Mouse (Mus musculus) liver, embryonic 11.5 days (tissue): ENCODE measurements around the gene Rps6kl1. TPM values are rescaled to one million over a fixed set of nuclear protein-coding genes. Genes with fewer than 3 reads are reported as not detected.

Experiments used
- ATAC-seq: fragments of 200-750 bp; cut with Nextera tagmentation; replicated peaks from 2 replicates; pipeline ENCODE4 v1.8.0; 2017; ENCODE audit warnings: moderate number of reproducible peaks, mild to moderate bottlenecking, moderate TSS enrichment, moderate library complexity; ENCODE audit not compliant: low FRiP score
- DNase-seq: peaks from one replicate; pipeline ENCODE4 v3.0.0-alpha.2; 2017; ENCODE audit warnings: low spot score
- H3K27ac ChIP-seq: fragments of 300-500 bp; sonication (generic); 2 replicates; pipeline ENCODE4 v1.5.1; 2014; ENCODE audit warnings: mild to moderate bottlenecking, low read depth, low read length, control low read depth
- H3K27me3 ChIP-seq: fragments of 300-500 bp; sonication (generic); replicated peaks from 2 replicates; pipeline ENCODE4 v1.6.1; 2014; ENCODE audit warnings: low read length, mixed read lengths; ENCODE audit not compliant: control insufficient read depth, insufficient read depth
- H3K36me3 ChIP-seq: fragments of 300-500 bp; sonication (generic); 2 replicates; pipeline ENCODE4 v1.6.1; 2014; ENCODE audit warnings: mild to moderate bottlenecking, low read length, moderate library complexity, mixed read lengths; ENCODE audit not compliant: control insufficient read depth, insufficient read depth
- H3K4me1 ChIP-seq: fragments of 300-500 bp; sonication (generic); replicated peaks from 2 replicates; pipeline ENCODE4 v1.6.1; 2014; ENCODE audit warnings: low read length, mixed read lengths; ENCODE audit not compliant: control insufficient read depth, insufficient read depth
- H3K4me2 ChIP-seq: fragments of 300-500 bp; sonication (generic); 2 replicates; pipeline ENCODE4 v1.6.1; 2014; ENCODE audit warnings: mild to moderate bottlenecking, control low read depth, moderate library complexity
- H3K4me3 ChIP-seq: fragments of 300-500 bp; sonication (generic); 2 replicates; pipeline ENCODE4 v1.5.1; 2014; ENCODE audit warnings: low read depth, low read length, control low read depth
- H3K9ac ChIP-seq: fragments of 300-500 bp; sonication (generic); 2 replicates; pipeline ENCODE4 v1.6.1; 2014; ENCODE audit warnings: low read depth, low read length, control low read depth
- H3K9me3 ChIP-seq: fragments of 300-500 bp; sonication (generic); 2 replicates; pipeline ENCODE4 v1.6.1; 2016; ENCODE audit warnings: low read length, inconsistent platforms, mixed read lengths; ENCODE audit not compliant: control insufficient read depth
- WGBS: fragments of 180-500 bp; shearing (Covaris S2); extraction: QIAGEN DNeasy Blood & Tissue Kit; methylation state at CpG from one replicate; pipeline ENCODE4 v1.1.7; 2014; 5-methylcytosine and 5-hydroxymethylcytosine counted together
- polyA plus RNA-seq: library from polyadenylated mRNA; unstranded; fragments of >200 nt; fragmentation: Nextera tagmentation; extraction: Ambion mirVana; gene quantifications from 2 replicates; pipeline ENCODE4 v1.2.1, GENCODE M21; 2014

The Rps6kl1 gene
- polyA plus RNA-seq, 1 experiment from 2014 or later, result 1.1 TPM

DNA sequence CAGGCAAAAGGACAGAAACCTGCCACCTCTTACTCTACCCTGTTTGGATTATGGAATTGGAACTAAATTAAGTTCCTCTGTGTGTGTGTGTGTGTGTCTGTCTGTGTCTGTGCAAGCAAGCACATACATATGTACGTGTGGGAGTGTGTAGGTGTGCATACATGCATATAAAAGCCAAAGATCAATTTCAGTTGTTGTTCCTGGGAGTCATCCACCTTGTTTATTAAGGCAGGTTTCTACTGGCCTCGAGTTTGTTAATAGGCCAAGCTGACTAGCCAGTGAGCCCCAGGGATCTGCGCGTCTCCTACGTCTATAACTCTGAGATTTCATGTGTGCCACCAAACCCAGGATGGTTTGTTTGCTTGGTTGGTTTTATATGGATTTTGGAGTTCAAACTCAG lies 26.3 kb downstream of the Rps6kl1 start:
- no peaks in the 10 kb centered on the region for H3K9me3 ChIP-seq
- H3K36me3 ChIP-seq, result peaks cover 53% of the 10 kb centered on the region
- no peak overlapping the region for H3K4me2 ChIP-seq
- H3K27me3 ChIP-seq, result no peaks in the 10 kb centered on the region
- no peak overlapping the region for H3K27ac ChIP-seq
- no peak overlapping the region for H3K4me3 ChIP-seq
- H3K4me1 ChIP-seq, result no peaks in the 10 kb centered on the region
- DNase-seq (no peak), ATAC-seq (no peak)
- 95% methylated on average over 5 of the region's 5 CpGs for WGBS
- no peak overlapping the region for H3K9ac ChIP-seq

DNA sequence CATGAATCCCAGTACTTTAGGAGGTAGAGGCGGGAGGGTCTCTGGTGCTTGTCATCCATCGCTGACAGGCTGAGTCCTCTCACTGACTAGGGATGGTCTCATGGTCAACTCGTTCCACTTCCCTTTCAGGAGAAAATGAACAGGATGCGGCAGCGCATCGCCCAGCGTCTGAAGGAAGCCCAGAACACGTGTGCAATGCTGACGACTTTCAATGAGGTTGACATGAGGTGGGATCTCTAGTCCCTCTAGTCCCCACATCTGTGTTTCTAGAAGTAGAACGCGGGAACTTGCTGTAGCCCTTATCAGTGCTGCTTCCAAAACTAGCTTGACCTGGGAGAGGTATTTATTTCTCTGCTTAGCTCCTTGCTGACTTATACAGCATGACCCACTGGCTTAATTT lies 27.4 kb downstream of the Rps6kl1 start:
- no peak for ATAC-seq
- Histone ChIP-seq H3K9ac (no peak overlapping the region), H3K27me3 (no peaks in the 10 kb centered on the region), H3K9me3 (no peaks in the 10 kb centered on the region), H3K27ac (no peak overlapping the region), H3K4me2 (no peak overlapping the region), H3K4me3 (no peak overlapping the region), H3K4me1 (no peaks in the 10 kb centered on the region), H3K36me3 (peaks cover 50% of the 10 kb centered on the region)
- WGBS, result 88% methylated on average over 11 of the region's 11 CpGs
- DNase-seq, result no peak

DNA sequence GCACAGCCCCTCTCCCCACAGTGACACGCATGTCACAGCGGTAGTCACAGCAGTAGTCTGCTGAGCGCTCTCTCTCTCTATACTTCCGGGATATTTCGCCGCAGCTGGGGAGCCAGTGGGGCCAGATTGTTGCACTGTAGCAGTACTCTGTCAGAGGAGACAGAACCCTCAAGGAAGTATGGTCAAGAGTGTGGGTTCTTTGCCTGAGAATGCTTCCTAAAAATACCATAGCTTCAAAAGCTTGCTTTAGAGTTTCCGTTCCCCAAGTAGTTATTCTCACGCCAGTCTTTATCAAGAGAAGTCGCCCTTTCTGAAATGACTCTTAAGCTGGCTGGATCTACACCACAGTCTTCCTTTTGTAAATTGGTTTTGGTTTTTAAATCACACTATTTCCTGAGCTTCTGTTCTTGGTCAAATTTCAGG lies 27.9 kb downstream of the Rps6kl1 start:
- DNase-seq (no peak), ATAC-seq (no peak)
- Histone ChIP-seq H3K4me3 (no peak overlapping the region), H3K27ac (no peak overlapping the region; the same call in 1 of the 2 replicates), H3K4me2 (no peak overlapping the region), H3K36me3 (peaks cover 49% of the 10 kb centered on the region), H3K4me1 (no peaks in the 10 kb centered on the region), H3K27me3 (no peaks in the 10 kb centered on the region), H3K9ac (no peak overlapping the region), H3K9me3 (no peaks in the 10 kb centered on the region)
- WGBS, result 90% methylated on average over 9 of the region's 9 CpGs

DNA sequence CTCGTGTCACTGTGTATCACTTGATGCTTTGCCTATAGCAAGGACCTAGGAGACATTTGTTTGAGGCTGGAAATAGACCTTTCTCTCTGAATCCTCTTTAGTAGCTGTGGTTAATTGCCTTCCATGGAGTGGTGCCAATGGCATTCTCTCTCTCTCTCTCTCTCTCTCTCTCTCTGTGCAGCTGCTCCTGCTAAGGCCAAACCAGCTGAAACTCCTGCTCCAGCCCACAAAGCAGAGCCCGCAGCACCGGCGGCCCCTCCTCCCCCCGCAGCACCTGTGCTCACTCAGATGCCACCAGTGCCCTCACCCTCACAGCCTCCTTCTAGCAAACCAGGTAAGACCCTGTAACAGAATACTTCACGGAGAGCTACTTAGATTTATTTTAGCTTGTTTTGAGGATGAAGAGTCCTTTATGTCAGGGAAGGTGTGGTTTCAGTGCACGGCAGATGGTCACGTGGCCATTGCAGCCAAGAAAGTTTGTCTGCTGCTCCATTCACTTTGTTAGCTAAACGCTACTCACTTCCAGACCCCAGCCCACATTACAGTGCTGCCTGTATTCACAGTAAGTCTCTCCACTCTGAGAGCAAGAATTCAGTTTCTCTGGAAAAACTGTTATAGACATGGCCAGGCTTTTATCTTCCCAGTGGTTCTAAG lies 29.1 kb downstream of the Rps6kl1 start:
- Histone ChIP-seq H3K4me1 (no peaks in the 10 kb centered on the region), H3K36me3 (peaks cover 45% of the 10 kb centered on the region), H3K9me3 (no peaks in the 10 kb centered on the region), H3K4me2 (no peak overlapping the region), H3K9ac (no peak overlapping the region), H3K27me3 (no peaks in the 10 kb centered on the region), H3K27ac (no peak overlapping the region), H3K4me3 (no peak overlapping the region)
- WGBS, result 89% methylated on average over 9 of the region's 9 CpGs
- no peak for ATAC-seq
- no peak for DNase-seq

DNA sequence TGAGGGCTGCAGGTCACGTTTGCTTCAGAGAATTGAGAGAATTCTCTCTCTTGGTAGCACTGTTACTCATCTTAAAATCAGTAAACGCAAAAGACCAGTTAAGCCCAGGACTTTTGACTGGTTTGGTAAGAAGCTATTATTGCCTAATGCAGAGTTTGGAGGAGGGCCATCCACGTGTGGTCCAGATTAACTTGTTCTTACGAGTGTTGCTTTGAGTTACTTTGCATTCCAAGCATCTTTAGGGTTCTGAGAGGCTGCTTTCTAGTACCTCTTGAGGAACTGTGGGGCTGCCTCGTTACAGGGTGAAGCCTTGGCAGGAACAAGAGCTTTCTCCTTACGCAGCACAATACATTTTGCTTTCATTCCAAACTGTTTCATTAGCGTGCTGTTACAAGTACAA lies 35.4 kb downstream of the Rps6kl1 start:
- DNase-seq (no peak), ATAC-seq (no peak)
- Histone ChIP-seq H3K9me3 (no peaks in the 10 kb centered on the region), H3K9ac (no peak overlapping the region), H3K36me3 (peaks cover 19% of the 10 kb centered on the region), H3K27ac (no peak overlapping the region), H3K4me2 (no peak overlapping the region), H3K27me3 (no peaks in the 10 kb centered on the region), H3K4me1 (peaks cover 22% of the 10 kb centered on the region), H3K4me3 (no peak overlapping the region)
- 86% methylated on average over 7 of the region's 7 CpGs for WGBS

DNA sequence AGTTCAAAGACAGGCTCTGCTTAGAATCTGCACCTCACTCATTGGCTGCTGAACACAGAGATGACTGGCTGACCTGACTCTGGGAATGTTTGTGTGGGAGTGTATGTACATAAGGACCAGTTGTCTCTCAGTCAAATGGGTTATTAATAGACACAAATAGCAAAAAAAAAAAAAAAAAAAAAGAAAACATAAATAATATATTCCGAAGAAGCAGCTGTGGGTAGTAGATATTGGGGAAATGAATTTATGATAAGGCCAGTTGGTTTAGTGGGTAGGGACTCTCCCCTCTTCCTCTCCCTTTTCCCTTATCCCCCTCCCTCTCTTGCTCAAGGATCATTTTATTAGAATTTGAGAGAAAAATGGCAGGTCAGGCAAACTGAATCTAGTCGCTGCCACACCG lies 37.1 kb downstream of the Rps6kl1 start:
- peak overlapping the region; percentile 72 for H3K4me2 ChIP-seq
- DNase-seq (no peak), ATAC-seq (no peak)
- H3K36me3 ChIP-seq, result peaks cover 15% of the 10 kb centered on the region
- H3K4me3 ChIP-seq, result no peak overlapping the region
- H3K27ac ChIP-seq, result no peak overlapping the region
- 89% methylated on average over 3 of the region's 3 CpGs for WGBS
- H3K9ac ChIP-seq, result no peak overlapping the region
- no peaks in the 10 kb centered on the region for H3K27me3 ChIP-seq
- H3K9me3 ChIP-seq, result no peaks in the 10 kb centered on the region
- H3K4me1 ChIP-seq, result peaks cover 32% of the 10 kb centered on the region

DNA sequence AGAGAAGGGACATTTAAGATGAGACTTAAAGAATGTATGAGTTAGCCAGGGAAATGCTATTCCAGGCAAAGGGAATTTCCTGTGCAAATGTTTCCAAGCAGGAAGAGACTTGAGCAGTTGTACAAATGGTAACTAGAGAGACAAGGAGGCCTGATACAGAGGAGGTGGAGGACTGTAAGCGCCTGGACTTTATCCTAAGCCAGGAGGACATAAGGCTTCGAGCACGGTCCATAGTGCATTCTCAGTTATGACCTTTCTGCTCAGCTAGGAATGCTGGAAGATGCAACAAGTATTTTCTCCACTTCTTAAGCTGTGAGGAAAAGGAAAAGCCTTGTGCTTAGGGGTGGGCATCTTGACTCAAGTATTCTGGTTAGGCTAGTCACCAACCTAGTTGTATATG lies 37.7 kb downstream of the Rps6kl1 start:
- Histone ChIP-seq H3K27ac (peak overlapping the region; percentile 14; the same call in 1 of the 2 replicates), H3K4me1 (peaks cover 32% of the 10 kb centered on the region), H3K36me3 (peaks cover 9% of the 10 kb centered on the region; the same call in 1 of the 2 replicates), H3K9ac (peak overlapping the region; percentile 5; the same call in 1 of the 2 replicates), H3K4me2 (peak overlapping the region; percentile 72), H3K27me3 (no peaks in the 10 kb centered on the region), H3K4me3 (peak overlapping the region; percentile 78), H3K9me3 (no peaks in the 10 kb centered on the region)
- ATAC-seq (no peak), DNase-seq (no peak)
- 89% methylated on average over 3 of the region's 3 CpGs for WGBS

DNA sequence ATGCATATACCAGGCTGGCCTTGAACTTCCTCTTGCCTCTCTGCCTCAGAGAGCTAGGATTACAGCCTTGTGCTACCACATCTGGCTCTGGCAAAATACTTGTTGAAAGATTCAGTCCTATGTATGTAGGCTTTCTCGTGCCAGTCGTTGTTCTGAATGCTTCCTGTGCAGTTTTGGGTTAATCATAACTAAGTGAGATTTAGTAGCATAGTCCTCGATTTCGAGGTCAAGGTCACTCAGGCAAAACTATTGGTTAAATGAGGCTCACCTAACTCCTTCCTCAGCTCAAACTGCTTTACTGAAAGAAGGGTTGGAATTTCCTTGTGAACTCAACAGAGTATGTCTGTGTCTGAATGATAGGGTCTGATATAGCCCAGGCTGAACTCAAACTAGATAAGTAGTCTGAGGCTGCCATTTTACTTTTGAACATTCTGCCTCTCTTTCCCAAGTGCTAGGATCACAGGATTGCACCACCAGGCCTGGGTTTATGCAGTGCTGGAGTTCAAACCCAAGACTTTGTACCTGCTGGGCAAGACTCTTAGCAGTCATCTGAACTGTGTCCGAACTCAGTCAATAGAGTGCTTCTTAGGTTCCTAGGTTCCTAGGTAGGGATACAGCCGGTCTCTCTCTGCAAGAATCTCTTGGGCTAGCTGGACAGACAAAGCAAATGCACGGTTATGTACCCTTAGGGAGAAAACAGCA lies 38.4 kb downstream of the Rps6kl1 start:
- DNase-seq (no peak), ATAC-seq (peak; percentile 63; the same call in 1 of the 2 replicates)
- 75% methylated on average over 7 of the region's 7 CpGs for WGBS
- Histone ChIP-seq H3K4me1 (peaks cover 32% of the 10 kb centered on the region), H3K4me3 (peak overlapping the region; percentile 78), H3K9me3 (no peaks in the 10 kb centered on the region), H3K36me3 (peaks cover 9% of the 10 kb centered on the region; the same call in 1 of the 2 replicates), H3K27ac (peak overlapping the region; percentile 14), H3K4me2 (peak overlapping the region; percentile 72), H3K9ac (peak overlapping the region; percentile 49), H3K27me3 (no peaks in the 10 kb centered on the region)
